Comparison of ENCODE assay signal across 19 mouse cellular contexts in the genomic region with DNA sequence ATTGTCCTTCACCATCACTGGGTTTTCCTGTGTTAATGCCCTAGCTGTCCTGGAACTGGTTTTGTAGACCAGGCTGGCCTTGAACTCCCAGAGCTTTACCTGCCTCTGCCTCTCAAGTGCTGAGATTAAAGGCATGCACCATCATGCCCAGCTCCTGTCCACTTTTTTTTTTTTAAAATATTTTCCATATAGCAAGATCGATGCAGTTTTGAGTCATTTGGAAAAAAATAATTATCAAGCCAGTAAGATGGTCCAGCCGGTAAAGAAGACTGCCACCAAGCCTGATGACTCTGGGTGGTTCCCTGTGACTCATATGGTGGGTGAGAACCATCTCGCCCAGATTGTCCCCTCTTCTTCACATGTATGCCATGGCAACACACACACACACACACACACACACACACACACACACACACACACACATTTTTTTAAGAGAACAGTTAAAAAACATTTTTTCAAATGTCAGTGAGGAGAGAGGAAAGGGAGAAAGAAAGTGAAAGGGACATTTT. TPM values are rescaled to one million over a fixed set of nuclear protein-coding genes. Genes with fewer than 3 reads are reported as not detected.
"Had no signal": no experiment of that assay in that cellular context is flagged by ENCODE, and none has a peak within 500 bp of the region (broad histone marks: within the 10 kb centered on the region; RNA-seq: fewer than 3 reads in every experiment).

No protein-coding gene starts in this region.

- H3K4me2 ChIP-seq: limb, embryonic 12.5 days; liver, embryonic 13.5 days; lung, embryonic 15.5 days; midbrain, embryonic 11.5 days; midbrain, embryonic 15.5 days; neural tube, embryonic 13.5 days; stomach, embryonic 15.5 days had no signal

- H3K27me3 ChIP-seq: limb, embryonic 12.5 days; liver, embryonic 13.5 days; lung, embryonic 15.5 days; megakaryocyte, embryonic 14.5 days; midbrain, embryonic 15.5 days; neural tube, embryonic 13.5 days; stomach, embryonic 15.5 days had no signal

- H3K9ac ChIP-seq: limb, embryonic 12.5 days; liver, embryonic 13.5 days; liver, postnatal 0 days; lung, embryonic 15.5 days; midbrain, embryonic 15.5 days; neural tube, embryonic 13.5 days; stomach, embryonic 15.5 days had no signal

- H3K4me3 ChIP-seq: layer of hippocampus, adult 2 months; limb, embryonic 12.5 days; liver, embryonic 13.5 days; lung, embryonic 15.5 days; megakaryocyte, embryonic 14.5 days; midbrain, embryonic 15.5 days; neural tube, embryonic 13.5 days; stomach, embryonic 15.5 days had no signal

- H3K4me1 ChIP-seq: limb, embryonic 12.5 days; midbrain, embryonic 15.5 days; neural tube, embryonic 13.5 days had no signal

- H3K27ac ChIP-seq: layer of hippocampus, adult 2 months; limb, embryonic 12.5 days; liver, embryonic 13.5 days; lung, embryonic 15.5 days; macrophage; midbrain, embryonic 15.5 days; neural tube, embryonic 13.5 days; stomach, embryonic 15.5 days had no signal

- DNase-seq: kidney, postnatal 10 days; kidney, postnatal 4 days; liver; liver, embryonic 13.5 days; liver, postnatal 0 days; lung, postnatal 14 days; retina, postnatal 1 day; right cerebral cortex, postnatal 4 days; thymus, postnatal 14 days had no signal

- H3K36me3 ChIP-seq: limb, embryonic 12.5 days; liver, embryonic 13.5 days; lung, embryonic 15.5 days; midbrain, embryonic 15.5 days; neural tube, embryonic 13.5 days; stomach, embryonic 15.5 days had no signal

- H3K9me3 ChIP-seq: limb, embryonic 12.5 days; liver, embryonic 13.5 days; lung, embryonic 15.5 days; midbrain, embryonic 15.5 days; neural tube, embryonic 13.5 days; stomach, embryonic 15.5 days had no signal

- ATAC-seq: liver, postnatal 0 days; midbrain, embryonic 15.5 days had no signal

RNA-seq across cellular contexts. Expression of a gene that starts 55.3 kb away (rescaled TPM):
- total RNA-seq: monocyte, adult 5-6 weeks had no signal
